Mouse (Mus musculus) MEL (cell line): ENCODE measurements around the gene Tceal8. TPM values are rescaled to one million over a fixed set of nuclear protein-coding genes. Genes with fewer than 3 reads are reported as not detected.
A peak's percentile ranks its signal among the peaks of the same experiment; 100 is the strongest.

Experiments
- DNase-seq: peaks from one replicate; pipeline ENCODE4 v3.0.0; 2011; ENCODE audit warnings: low read depth, low spot score
- H3K27ac ChIP-seq: 2 replicates; pipeline ENCODE4 v1.5.1; 2012; ENCODE audit warnings: low read depth, mild to moderate bottlenecking, control low read depth, low read length, moderate library complexity; ENCODE audit not compliant: control insufficient read depth
- H3K27me3 ChIP-seq, 2 experiments: fragments of 150-350 bp in 1 of 2; sonication (generic) in 1 of 2; 2 replicates each; pipeline ENCODE4 v1.6.1; 2012; ENCODE audit warnings: low read length in 2 of 2, mild to moderate bottlenecking in 2 of 2, improper control_type of control experiment in 1 of 2, moderate library complexity in 1 of 2; ENCODE audit not compliant: insufficient read depth in 2 of 2, control insufficient read depth in 1 of 2
- H3K36me3 ChIP-seq, 2 experiments: 2 replicates each; pipeline ENCODE4 v1.6.1; 2012 to 2014; ENCODE audit warnings: low read length in 2 of 2, improper control_type of control experiment in 1 of 2, inconsistent platforms in 1 of 2, mild to moderate bottlenecking in 1 of 2; ENCODE audit not compliant: insufficient read depth in 2 of 2, control insufficient read depth in 1 of 2
- H3K4me1 ChIP-seq, 2 experiments: fragments of 150-350 bp in 1 of 2; sonication (generic) in 1 of 2; 2 replicates each; pipeline ENCODE4 v1.6.1; 2012; ENCODE audit warnings: low read length in 2 of 2, improper control_type of control experiment in 1 of 2, mild to moderate bottlenecking in 1 of 2; ENCODE audit not compliant: insufficient read depth in 2 of 2, control insufficient read depth in 1 of 2
- H3K4me3 ChIP-seq, 2 experiments: fragments of 150-350 bp in 1 of 2; sonication (generic) in 1 of 2; 2 replicates each; pipeline ENCODE4 v1.5.1; 2012; ENCODE audit warnings: low read depth in 2 of 2, low read length in 2 of 2, mild to moderate bottlenecking in 2 of 2, moderate library complexity in 2 of 2, control low read depth in 1 of 2, improper control_type of control experiment in 1 of 2; ENCODE audit not compliant: control insufficient read depth in 1 of 2, insufficient read depth in 1 of 2
- H3K79me2 ChIP-seq: 2 replicates; pipeline ENCODE4 v1.6.1; 2012; ENCODE audit warnings: mild to moderate bottlenecking, low read length, moderate library complexity; ENCODE audit not compliant: control insufficient read depth, poor library complexity, insufficient read depth
- H3K9ac ChIP-seq: 2 replicates; pipeline ENCODE4 v1.6.1; 2012; ENCODE audit warnings: low read depth, mild to moderate bottlenecking, control low read depth, low read length, moderate library complexity; ENCODE audit not compliant: control insufficient read depth, poor library complexity, severe bottlenecking
- H3K9me3 ChIP-seq: fragments of 150-350 bp; sonication (generic); replicated peaks from 2 replicates; pipeline ENCODE4 v1.6.1; 2012; ENCODE audit warnings: mild to moderate bottlenecking, low read length, improper control_type of control experiment, moderate library complexity; ENCODE audit not compliant: insufficient read depth
- CHD2 ChIP-seq: IDR thresholded peaks from 2 replicates; pipeline ENCODE4 v1.6.1; 2011; ENCODE audit warnings: low read length, improper control_type of control experiment
- CTCF ChIP-seq, 3 experiments: IDR thresholded peaks in 2 of 3; conservative IDR thresholded peaks in 1 of 3; 2 replicates each; pipeline ENCODE4 v1.5.1; 2011 to 2012; ENCODE audit warnings: low read length in 3 of 3, low read depth in 2 of 3, mild to moderate bottlenecking in 2 of 3, improper control_type of control experiment in 1 of 3, inconsistent platforms in 1 of 3, mixed read lengths in 1 of 3, moderate library complexity in 1 of 3; ENCODE audit not compliant: control insufficient read depth in 1 of 3, insufficient read depth in 1 of 3, poor library complexity in 1 of 3, severe bottlenecking in 1 of 3
- ELF1 ChIP-seq: IDR thresholded peaks from 2 replicates; pipeline ENCODE4 v1.6.1; 2014; ENCODE audit warnings: low read depth, mild to moderate bottlenecking, inconsistent platforms, low read length, improper control_type of control experiment, moderate library complexity
- EP300 ChIP-seq, 2 experiments: IDR thresholded peaks; 2 replicates each; pipeline ENCODE4 v1.6.1; 2011; ENCODE audit warnings: improper control_type of control experiment in 2 of 2, low read length in 2 of 2, low read depth in 1 of 2, mild to moderate bottlenecking in 1 of 2
- ETS1 ChIP-seq: IDR thresholded peaks from 2 replicates; pipeline ENCODE4 v1.6.1; 2012; ENCODE audit warnings: low read depth, mild to moderate bottlenecking, inconsistent platforms, low read length, improper control_type of control experiment, moderate library complexity
- GABPA ChIP-seq: IDR thresholded peaks from 2 replicates; pipeline ENCODE4 v1.6.1; 2012; ENCODE audit warnings: low read depth, mild to moderate bottlenecking, inconsistent platforms, low read length, improper control_type of control experiment, moderate library complexity
- GATA1 ChIP-seq: IDR thresholded peaks from 2 replicates; pipeline ENCODE4 v1.6.1; 2011; ENCODE audit warnings: low read depth, low read length, improper control_type of control experiment
- HCFC1 ChIP-seq: IDR thresholded peaks from 2 replicates; pipeline ENCODE4 v1.6.1; 2012; ENCODE audit warnings: low read depth, mild to moderate bottlenecking, inconsistent platforms, low read length, improper control_type of control experiment, moderate library complexity
- KAT2A ChIP-seq: conservative IDR thresholded peaks from 2 replicates; pipeline ENCODE4 v1.6.1; 2012; ENCODE audit warnings: low read depth, low read length, improper control_type of control experiment, inconsistent platforms
- MEF2A ChIP-seq: IDR thresholded peaks from 2 replicates; pipeline ENCODE4 v1.6.1; 2014; ENCODE audit warnings: low read depth, mild to moderate bottlenecking, inconsistent platforms, low read length, improper control_type of control experiment; ENCODE audit not compliant: poor library complexity, insufficient replicate concordance, severe bottlenecking; ENCODE audit errors: extremely low read depth
- MYC ChIP-seq: IDR thresholded peaks from 2 replicates; pipeline ENCODE4 v1.6.1; 2011; ENCODE audit warnings: low read depth, mild to moderate bottlenecking, low read length, improper control_type of control experiment, moderate library complexity
- NRF1 ChIP-seq: IDR thresholded peaks from 2 replicates; pipeline ENCODE4 v1.6.1; 2014; ENCODE audit warnings: low read depth, mild to moderate bottlenecking, inconsistent platforms, low read length, improper control_type of control experiment, moderate library complexity; ENCODE audit not compliant: poor library complexity, insufficient read depth, severe bottlenecking
- POLR2AphosphoS5 ChIP-seq: IDR thresholded peaks from 2 replicates; pipeline ENCODE4 v1.6.1; 2012; ENCODE audit warnings: low read depth, borderline replicate concordance, mild to moderate bottlenecking, inconsistent platforms, low read length, moderate library complexity, mixed read lengths
- RAD21 ChIP-seq: IDR thresholded peaks from 2 replicates; pipeline ENCODE4 v1.6.1; 2011; ENCODE audit warnings: mild to moderate bottlenecking, low read depth, low read length, improper control_type of control experiment
- SMC3 ChIP-seq: IDR thresholded peaks from 2 replicates; pipeline ENCODE4 v1.6.1; 2011; ENCODE audit warnings: low read depth, low read length, improper control_type of control experiment
- TCF12 ChIP-seq: IDR thresholded peaks from 2 replicates; pipeline ENCODE4 v1.6.1; 2014; ENCODE audit warnings: low read depth, mild to moderate bottlenecking, inconsistent platforms, low read length, improper control_type of control experiment, moderate library complexity
- USF1 ChIP-seq: IDR thresholded peaks from 2 replicates; pipeline ENCODE4 v1.6.1; 2014; ENCODE audit warnings: low read depth, mild to moderate bottlenecking, inconsistent platforms, low read length, improper control_type of control experiment, moderate library complexity
- USF2 ChIP-seq, 2 experiments: IDR thresholded peaks; 2 replicates each; pipeline ENCODE4 v1.6.1; 2011 to 2012; ENCODE audit warnings: improper control_type of control experiment in 2 of 2, low read length in 2 of 2, borderline replicate concordance in 1 of 2, inconsistent platforms in 1 of 2, low read depth in 1 of 2, mild to moderate bottlenecking in 1 of 2; ENCODE audit not compliant: insufficient read depth in 1 of 2
- ZKSCAN1 ChIP-seq: IDR thresholded peaks from 2 replicates; pipeline ENCODE4 v1.6.1; 2012; ENCODE audit warnings: low read depth, mild to moderate bottlenecking, inconsistent platforms, low read length, improper control_type of control experiment, moderate library complexity
- ZMIZ1 ChIP-seq: IDR thresholded peaks from 2 replicates; pipeline ENCODE4 v1.6.1; 2012; ENCODE audit warnings: low read depth, mild to moderate bottlenecking, inconsistent platforms, low read length, improper control_type of control experiment, moderate library complexity
- ZNF384 ChIP-seq: IDR thresholded peaks from 2 replicates; pipeline ENCODE4 v1.6.1; 2012; ENCODE audit warnings: low read depth, mild to moderate bottlenecking, inconsistent platforms, low read length, improper control_type of control experiment
- polyA plus RNA-seq, 2 experiments: library from polyadenylated mRNA; stranded (reverse) in 1 of 2; unstranded in 1 of 2; fragments of >175 nt in 1 of 2; fragments of >200 nt in 1 of 2; gene quantifications; 2 replicates each; pipeline versions ENCODE4 v1.2.1 to v1.2.4; 2012; ENCODE audit warnings: low replicate concordance in 2 of 2, low read depth in 1 of 2; ENCODE audit not compliant: insufficient read length in 2 of 2, insufficient read depth in 1 of 2, missing spikeins in 1 of 2
- total RNA-seq: library from RNA; depleted of rRNA; stranded (reverse); fragments of 300-350 nt; gene quantifications from 2 replicates; pipeline ENCODE4 v1.2.3, GENCODE M21; 2012

The Tceal8 gene
- total and polyA plus RNA-seq, 3 experiments: 26.9 to 759 (median 41.1) TPM

GRCm38 (mm10) chrX:136141385-136141784, 30.8 kb downstream of the Tceal8 start:
- peak; percentile 30 for DNase-seq
- peak overlapping the region; percentile 59 for H3K27ac ChIP-seq
- no peak overlapping the region for H3K9ac ChIP-seq
- peaks cover 2 to 32% of the 10 kb centered on the region in 2 experiments; a peak in 3 of 4 replicates for H3K36me3 ChIP-seq
- TF ChIP-seq HCFC1 (no peak), GABPA (no peak), TCF12 (peak; percentile 47; the same call in 1 of the 2 replicates), GATA1 (peak; percentile 77), CTCF (IDR thresholded peaks at IDR 0.05 in 2 of 3, conservative IDR thresholded peaks at IDR 0.05 in 1 of 3; ENCODE audit: control insufficient read depth in 1 of 3, insufficient read depth in 1 of 3, low read depth in 2 of 3, low read length in 3 of 3, poor library complexity in 1 of 3, severe bottlenecking in 1 of 3) (no peak), USF1 (no peak), KAT2A (no peak), ZNF384 (peak; percentile 30; the same call in 1 of the 2 replicates), MEF2A (no peak), ZMIZ1 (no peak), ETS1 (peak; percentile 39; the same call in 1 of the 2 replicates), MYC (no peak), ELF1 (no peak), RAD21 (no peak), SMC3 (no peak), POLR2AphosphoS5 (no peak), CHD2 (no peak), NRF1 (no peak), ZKSCAN1 (no peak), EP300 (IDR thresholded peaks at IDR 0.05; ENCODE audit: low read depth in 1 of 2, low read length in 2 of 2) (peak; percentile 70 to 71; a peak in 3 of 4 replicates), USF2 (IDR thresholded peaks at IDR 0.05; ENCODE audit: borderline replicate concordance in 1 of 2, insufficient read depth in 1 of 2, low read depth in 1 of 2, low read length in 2 of 2) (no peak)
- H3K9me3 ChIP-seq: no peaks in the 10 kb centered on the region
- peaks cover 14 to 20% of the 10 kb centered on the region in 2 experiments for H3K4me1 ChIP-seq
- H3K27me3 ChIP-seq: no peaks in the 10 kb centered on the region; a peak in 1 of 4 replicates
- peaks cover 3% of the 10 kb centered on the region for H3K79me2 ChIP-seq
- peak overlapping the region in 1 of 2 experiments; percentile 34; a peak in 1 of 4 replicates for H3K4me3 ChIP-seq
